Mouse (Mus musculus): ENCODE measurements around the gene Echdc3. TPM values are rescaled to one million over a fixed set of nuclear protein-coding genes. Genes with fewer than 3 reads are reported as not detected.

The Echdc3 gene
- polyA plus RNA-seq, 1 experiment from 2014 or later: 8.1 TPM

GRCm38 (mm10) chr2:6209746-6210145 is 3.1 kb downstream of the Echdc3 start:
- H3K27me3 ChIP-seq (ENCODE audit: control insufficient read depth, insufficient read depth, low read length): no peaks in the 10 kb centered on the region
- ATAC-seq (ENCODE audit: insufficient number of reproducible peaks, insufficient read depth, low FRiP score, low read depth): no peak
- peaks cover 12% of the 10 kb centered on the region; the same call in 1 of the 2 replicates for H3K4me1 ChIP-seq (ENCODE audit: control insufficient read depth, insufficient read depth, low read length)
- H3K36me3 ChIP-seq (ENCODE audit: control insufficient read depth, insufficient read depth, low read length): no peaks in the 10 kb centered on the region
- H3K27ac ChIP-seq (ENCODE audit: low read length): no peak overlapping the region
- no peaks in the 10 kb centered on the region for H3K9me3 ChIP-seq (ENCODE audit: control insufficient read depth, low read depth, low read length)
- H3K9ac ChIP-seq (replicated peaks; ENCODE audit: low read depth, low read length): no peak overlapping the region
- H3K4me2 ChIP-seq (replicated peaks; ENCODE audit: low read depth, low read length): no peak overlapping the region
- 85% methylated on average over 3 of the region's 3 CpGs for WGBS
- no peak overlapping the region for H3K4me3 ChIP-seq (ENCODE audit: low read depth, low read length)

DNA sequence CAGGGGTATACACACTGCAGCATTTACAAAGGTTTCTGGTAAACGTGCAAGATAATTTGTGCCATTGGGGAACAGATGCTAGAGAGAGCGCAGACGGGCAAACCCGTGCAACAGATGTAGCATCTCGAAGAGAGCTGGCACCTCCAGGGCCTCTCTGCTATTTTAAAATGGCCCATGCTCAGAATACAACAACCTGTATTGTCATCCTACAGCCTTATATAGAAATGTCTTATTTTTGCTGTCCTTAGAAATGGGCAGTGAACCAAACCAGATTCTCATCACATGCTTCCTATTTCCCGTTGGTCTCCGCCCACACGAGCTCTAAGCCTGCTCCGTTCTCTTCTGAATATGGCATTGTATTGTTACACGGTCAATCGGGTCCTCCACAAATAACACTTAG is 3.7 kb downstream of the Echdc3 start:
- Histone ChIP-seq H3K9me3 (ENCODE audit: control insufficient read depth, low read depth, low read length) (no peaks in the 10 kb centered on the region), H3K9ac (replicated peaks; ENCODE audit: low read depth, low read length) (no peak overlapping the region), H3K4me1 (ENCODE audit: control insufficient read depth, insufficient read depth, low read length) (peaks cover 12% of the 10 kb centered on the region; the same call in 1 of the 2 replicates), H3K27ac (ENCODE audit: low read length) (no peak overlapping the region), H3K36me3 (ENCODE audit: control insufficient read depth, insufficient read depth, low read length) (no peaks in the 10 kb centered on the region), H3K4me2 (replicated peaks; ENCODE audit: low read depth, low read length) (no peak overlapping the region), H3K4me3 (ENCODE audit: low read depth, low read length) (no peak overlapping the region), H3K27me3 (ENCODE audit: control insufficient read depth, insufficient read depth, low read length) (no peaks in the 10 kb centered on the region)
- 73% methylated on average over 11 of the region's 11 CpGs for WGBS
- ATAC-seq (ENCODE audit: insufficient number of reproducible peaks, insufficient read depth, low FRiP score, low read depth): no peak

DNA sequence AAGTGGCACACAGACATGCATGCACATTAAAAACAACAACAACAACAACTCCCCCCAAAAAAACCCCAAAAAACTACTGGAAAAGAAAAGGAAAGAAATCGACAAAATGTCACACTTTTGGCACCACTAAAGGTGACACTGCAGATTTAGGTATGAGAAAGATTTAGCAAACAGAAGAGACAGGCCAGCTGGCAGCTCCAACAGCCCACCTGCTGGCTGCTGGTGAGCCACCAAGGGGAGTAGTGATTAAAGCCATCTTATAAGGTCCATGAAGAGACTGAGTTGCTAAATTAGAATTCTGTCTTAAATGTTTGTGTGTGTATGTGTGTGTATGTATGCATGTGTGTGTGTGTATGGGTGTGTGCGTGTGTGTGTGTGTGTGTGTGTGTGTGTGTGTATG is 5.1 kb downstream of the Echdc3 start:
- H3K27me3 ChIP-seq (ENCODE audit: control insufficient read depth, insufficient read depth, low read length): no peaks in the 10 kb centered on the region
- H3K27ac ChIP-seq (ENCODE audit: low read length): no peak overlapping the region
- ATAC-seq (ENCODE audit: insufficient number of reproducible peaks, insufficient read depth, low FRiP score, low read depth): no peak
- no peak overlapping the region for H3K9ac ChIP-seq (replicated peaks; ENCODE audit: low read depth, low read length)
- peaks cover 6% of the 10 kb centered on the region; the same call in 1 of the 2 replicates for H3K4me1 ChIP-seq (ENCODE audit: control insufficient read depth, insufficient read depth, low read length)
- 82% methylated on average over 2 of the region's 2 CpGs for WGBS
- no peak overlapping the region for H3K4me2 ChIP-seq (replicated peaks; ENCODE audit: low read depth, low read length)
- H3K9me3 ChIP-seq (ENCODE audit: control insufficient read depth, low read depth, low read length): no peaks in the 10 kb centered on the region
- no peak overlapping the region for H3K4me3 ChIP-seq (ENCODE audit: low read depth, low read length)
- no peaks in the 10 kb centered on the region for H3K36me3 ChIP-seq (ENCODE audit: control insufficient read depth, insufficient read depth, low read length)

DNA sequence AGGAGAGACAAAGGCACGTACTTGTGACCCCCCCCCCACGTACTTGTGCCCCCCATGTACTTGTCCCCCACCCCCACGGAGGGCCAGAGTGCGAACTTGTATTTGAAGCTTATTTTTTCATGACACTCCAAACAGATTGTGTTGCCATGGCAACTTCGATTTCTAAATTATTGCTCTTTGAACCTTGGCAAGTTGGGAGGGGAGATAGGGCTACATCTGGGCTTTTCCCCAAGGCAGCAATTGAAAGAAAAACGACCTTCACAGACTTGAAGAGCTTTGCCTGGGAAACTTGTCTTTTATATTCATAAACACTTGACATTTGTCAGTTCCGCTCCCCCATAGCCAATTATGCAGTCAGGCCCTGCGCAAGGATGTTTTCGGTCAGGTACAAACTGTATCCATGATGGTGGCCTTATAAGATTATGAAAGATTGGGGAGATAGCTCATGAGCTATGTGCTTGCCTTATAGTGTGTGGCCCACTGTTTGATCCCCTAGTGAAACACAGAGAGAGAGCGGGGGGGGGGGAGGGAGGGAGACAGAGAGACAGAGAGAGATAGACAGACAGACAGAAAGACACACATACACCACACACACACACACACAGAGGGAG is 16.4 kb downstream of the Echdc3 start:
- WGBS: 45% methylated on average over 10 of the region's 10 CpGs
- Histone ChIP-seq H3K36me3 (ENCODE audit: control insufficient read depth, insufficient read depth, low read length) (no peaks in the 10 kb centered on the region), H3K27ac (ENCODE audit: low read length) (no peak overlapping the region), H3K4me1 (ENCODE audit: control insufficient read depth, insufficient read depth, low read length) (0 out of 2 replicates have a peak, but pooled peaks cover 7% of the 10 kb centered on the region), H3K9ac (replicated peaks; ENCODE audit: low read depth, low read length) (no peak overlapping the region), H3K4me2 (replicated peaks; ENCODE audit: low read depth, low read length) (no peak overlapping the region), H3K27me3 (ENCODE audit: control insufficient read depth, insufficient read depth, low read length) (no peaks in the 10 kb centered on the region), H3K9me3 (ENCODE audit: control insufficient read depth, low read depth, low read length) (no peaks in the 10 kb centered on the region), H3K4me3 (ENCODE audit: low read depth, low read length) (no peak overlapping the region)
- ATAC-seq (ENCODE audit: insufficient number of reproducible peaks, insufficient read depth, low FRiP score, low read depth): no peak

DNA sequence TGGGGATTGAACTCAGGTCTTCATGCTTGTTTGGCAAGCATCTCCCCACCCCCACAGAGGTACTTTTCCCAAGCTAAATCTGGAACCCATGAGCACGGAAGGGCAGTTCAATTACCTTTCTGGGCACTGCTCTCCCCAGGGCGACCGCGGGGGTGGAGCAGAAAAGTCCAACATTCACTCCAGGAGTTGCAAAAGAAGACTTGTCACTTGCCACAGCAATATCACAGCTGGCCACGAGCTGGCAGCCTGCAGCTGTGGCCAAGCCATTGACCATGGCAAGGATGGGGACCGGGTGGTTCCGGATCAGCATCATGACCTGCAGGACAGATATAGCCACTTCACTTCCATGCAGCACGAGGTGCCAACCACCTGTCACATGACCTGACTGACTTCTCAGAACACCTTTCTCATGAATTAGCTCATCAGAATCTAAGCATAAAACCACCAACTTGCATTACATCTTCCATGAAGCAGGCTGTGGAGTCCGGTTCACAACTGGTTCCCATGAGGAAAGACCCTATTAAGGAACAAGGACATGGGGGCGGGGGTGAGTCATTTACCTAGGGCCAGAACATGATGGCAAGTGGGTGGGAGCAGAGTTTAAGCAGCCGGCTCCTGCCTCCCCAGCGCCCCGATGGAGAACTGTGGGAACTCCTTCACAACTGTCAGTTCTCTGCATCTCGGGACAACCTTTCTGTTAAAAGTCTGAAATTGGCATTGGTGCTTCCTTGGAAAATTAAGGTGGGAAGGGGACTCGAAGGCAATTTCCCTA is 17.2 kb downstream of the Echdc3 start:
- H3K36me3 ChIP-seq (ENCODE audit: control insufficient read depth, insufficient read depth, low read length): no peaks in the 10 kb centered on the region
- H3K27me3 ChIP-seq (ENCODE audit: control insufficient read depth, insufficient read depth, low read length): no peaks in the 10 kb centered on the region
- H3K4me2 ChIP-seq (replicated peaks; ENCODE audit: low read depth, low read length): no peak overlapping the region
- WGBS: 67% methylated on average over 15 of the region's 15 CpGs
- ATAC-seq (ENCODE audit: insufficient number of reproducible peaks, insufficient read depth, low FRiP score, low read depth): no peak
- 0 out of 2 replicates have a peak, but pooled peaks cover 7% of the 10 kb centered on the region for H3K4me1 ChIP-seq (ENCODE audit: control insufficient read depth, insufficient read depth, low read length)
- no peak overlapping the region for H3K4me3 ChIP-seq (ENCODE audit: low read depth, low read length)
- no peak overlapping the region for H3K9ac ChIP-seq (replicated peaks; ENCODE audit: low read depth, low read length)
- no peak overlapping the region for H3K27ac ChIP-seq (ENCODE audit: low read length)
- H3K9me3 ChIP-seq (ENCODE audit: control insufficient read depth, low read depth, low read length): no peaks in the 10 kb centered on the region

- Histone ChIP-seq H3K4me2 (replicated peaks; ENCODE audit: low read depth, low read length) (no peak overlapping the region), H3K9ac (replicated peaks; ENCODE audit: low read depth, low read length) (no peak overlapping the region), H3K27ac (ENCODE audit: low read length) (no peak overlapping the region), H3K4me3 (ENCODE audit: low read depth, low read length) (no peak overlapping the region), H3K27me3 (ENCODE audit: control insufficient read depth, insufficient read depth, low read length) (no peaks in the 10 kb centered on the region), H3K4me1 (ENCODE audit: control insufficient read depth, insufficient read depth, low read length) (0 out of 2 replicates have a peak, but pooled peaks cover 7% of the 10 kb centered on the region), H3K9me3 (ENCODE audit: control insufficient read depth, low read depth, low read length) (no peaks in the 10 kb centered on the region), H3K36me3 (ENCODE audit: control insufficient read depth, insufficient read depth, low read length) (no peaks in the 10 kb centered on the region)
- ATAC-seq (ENCODE audit: insufficient number of reproducible peaks, insufficient read depth, low FRiP score, low read depth): no peak
- WGBS: 83% methylated on average over 7 of the region's 7 CpGs
These were observed 18.3 kb downstream of the Echdc3 start for GRCm38 (mm10) chr2:6194497-6194896.

DNA sequence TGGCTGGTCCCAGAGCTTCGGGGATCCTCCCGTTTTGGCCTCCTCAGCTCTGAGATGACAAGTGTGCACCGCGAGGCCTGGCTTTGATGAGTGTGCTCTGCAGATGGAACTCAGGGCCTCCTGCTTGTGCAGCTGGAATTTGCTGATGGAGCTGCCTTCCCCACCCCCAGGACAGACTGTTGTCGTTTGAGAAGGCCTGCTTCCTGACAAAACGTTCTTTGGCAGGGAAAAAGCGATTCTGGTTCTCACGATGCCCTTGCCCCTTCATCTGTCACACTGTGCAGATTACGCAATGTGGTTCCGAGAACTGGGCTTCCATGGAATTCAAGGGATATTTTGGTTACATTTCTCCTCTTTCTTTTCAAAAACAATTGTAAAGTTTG is 19.3 kb downstream of the Echdc3 start:
- Histone ChIP-seq H3K27ac (ENCODE audit: low read length) (no peak overlapping the region), H3K4me3 (ENCODE audit: low read depth, low read length) (no peak overlapping the region), H3K9ac (replicated peaks; ENCODE audit: low read depth, low read length) (no peak overlapping the region), H3K4me1 (ENCODE audit: control insufficient read depth, insufficient read depth, low read length) (0 out of 2 replicates have a peak, but pooled peaks cover 7% of the 10 kb centered on the region), H3K9me3 (ENCODE audit: control insufficient read depth, low read depth, low read length) (no peaks in the 10 kb centered on the region), H3K36me3 (ENCODE audit: control insufficient read depth, insufficient read depth, low read length) (no peaks in the 10 kb centered on the region), H3K27me3 (ENCODE audit: control insufficient read depth, insufficient read depth, low read length) (no peaks in the 10 kb centered on the region), H3K4me2 (replicated peaks; ENCODE audit: low read depth, low read length) (no peak overlapping the region)
- ATAC-seq (ENCODE audit: insufficient number of reproducible peaks, insufficient read depth, low FRiP score, low read depth): no peak
- 40% methylated on average over 10 of the region's 10 CpGs for WGBS

DNA sequence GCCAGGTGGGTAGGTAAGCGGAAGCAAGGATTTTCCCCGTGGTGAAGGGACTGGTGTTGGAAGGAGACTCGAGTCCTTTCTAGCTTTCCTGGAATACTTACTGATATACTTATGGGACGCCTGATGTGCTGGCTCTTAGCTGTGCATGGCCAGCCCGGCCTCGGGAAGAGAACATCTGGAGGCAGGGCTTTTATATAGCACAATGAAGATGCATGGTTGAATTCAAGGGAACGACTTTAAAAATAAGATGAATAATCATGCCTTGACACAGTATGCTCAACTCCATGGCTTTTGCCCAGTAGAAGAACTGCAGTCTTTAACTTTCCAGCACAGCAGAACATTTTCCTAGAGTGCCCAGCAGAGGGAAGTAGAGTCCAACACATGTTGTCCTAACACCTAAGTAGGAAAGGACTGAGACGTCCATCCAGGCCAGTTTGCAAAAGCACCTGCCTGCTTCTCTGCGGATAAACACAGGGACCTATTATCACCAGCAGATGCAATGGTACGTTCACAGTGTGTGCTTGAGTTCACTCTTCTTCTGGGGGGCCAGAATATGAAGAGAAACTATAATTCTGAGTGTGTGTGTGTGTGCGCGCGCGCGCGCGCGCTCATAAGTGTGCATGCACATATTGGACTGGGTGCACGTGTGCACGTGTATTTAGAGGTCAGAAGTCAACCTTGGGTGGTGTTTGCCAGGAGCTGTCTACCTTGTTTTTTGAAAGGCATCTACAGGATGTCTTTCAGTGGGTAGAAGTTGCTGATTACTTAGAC is 19.8 kb downstream of the Echdc3 start:
- Histone ChIP-seq H3K27me3 (ENCODE audit: control insufficient read depth, insufficient read depth, low read length) (no peaks in the 10 kb centered on the region), H3K9ac (replicated peaks; ENCODE audit: low read depth, low read length) (no peak overlapping the region), H3K4me2 (replicated peaks; ENCODE audit: low read depth, low read length) (no peak overlapping the region), H3K27ac (ENCODE audit: low read length) (no peak overlapping the region), H3K4me3 (ENCODE audit: low read depth, low read length) (no peak overlapping the region), H3K36me3 (ENCODE audit: control insufficient read depth, insufficient read depth, low read length) (no peaks in the 10 kb centered on the region), H3K9me3 (ENCODE audit: control insufficient read depth, low read depth, low read length) (no peaks in the 10 kb centered on the region), H3K4me1 (ENCODE audit: control insufficient read depth, insufficient read depth, low read length) (0 out of 2 replicates have a peak, but pooled peaks cover 7% of the 10 kb centered on the region)
- WGBS: 67% methylated on average over 20 of the region's 20 CpGs
- ATAC-seq (ENCODE audit: insufficient number of reproducible peaks, insufficient read depth, low FRiP score, low read depth): no peak

Data from stomach, embryonic 14.5 days (tissue).